Mouse (Mus musculus): ENCODE measurements at regions not wholly inside any gene's neighbourhood (a gene's known extent, or its start where the extent isn't known, plus 50 kb on each side); places are given as distances from the start of the nearest gene placed in this dataset.

DNA sequence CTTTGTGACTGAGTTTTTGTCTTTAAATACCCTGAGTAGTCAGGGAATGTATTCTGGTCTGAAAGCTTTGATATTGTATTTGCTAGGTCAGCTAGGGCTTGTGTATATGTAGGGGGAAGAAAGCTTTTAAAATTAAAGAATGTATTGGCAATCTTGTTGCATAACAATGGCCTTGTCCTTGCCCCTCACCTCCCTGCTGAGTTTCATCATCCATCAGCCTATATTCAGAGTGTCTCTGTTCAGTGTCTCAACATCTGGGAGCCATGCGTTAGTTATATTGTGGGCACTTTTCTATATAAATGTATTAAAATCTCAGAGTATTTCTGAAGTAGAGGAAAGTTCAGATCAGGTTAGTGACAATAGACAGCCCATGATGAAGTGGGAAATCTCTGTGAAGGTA lies 76.0 kb upstream of the Inhba start:
- Histone ChIP-seq H3K36me3 (no peaks in the 10 kb centered on the region), H3K4me1 (replicated peaks) (no peaks in the 10 kb centered on the region), H3K9ac (no peak overlapping the region), H3K4me3 (replicated peaks) (no peak overlapping the region), H3K4me2 (no peak overlapping the region), H3K9me3 (replicated peaks) (no peaks in the 10 kb centered on the region), H3K27me3 (no peaks in the 10 kb centered on the region), H3K27ac (no peak overlapping the region)
- 71% methylated on average over 1 of the region's 1 CpGs for WGBS (ENCODE audit: insufficient replicate concordance)
- no peak for ATAC-seq (ENCODE audit: low read depth)
- DNase-seq: no peak

DNA sequence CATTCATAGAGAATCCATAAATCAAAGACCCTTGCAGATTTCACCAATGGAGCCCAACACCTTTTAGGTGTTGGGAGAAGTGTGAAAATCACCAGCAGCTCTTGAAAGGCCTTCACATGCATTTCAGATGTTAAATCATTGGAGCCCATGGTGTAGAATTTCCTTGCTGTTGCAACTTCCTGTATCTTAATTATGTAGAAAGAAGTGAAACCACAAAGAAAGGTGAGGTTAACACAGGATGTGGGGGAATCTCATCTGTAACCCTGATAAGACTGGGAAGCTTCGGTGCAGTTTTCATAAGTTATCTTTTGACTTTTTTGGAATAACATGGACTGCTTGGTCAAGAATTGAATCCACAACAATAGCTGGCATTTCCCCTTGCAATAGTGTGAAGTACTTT lies 75.5 kb upstream of the Inhba start:
- 9% methylated on average over 1 of the region's 1 CpGs for WGBS (ENCODE audit: insufficient replicate concordance)
- Histone ChIP-seq H3K9me3 (replicated peaks) (no peaks in the 10 kb centered on the region), H3K27ac (no peak overlapping the region), H3K27me3 (no peaks in the 10 kb centered on the region), H3K4me1 (replicated peaks) (no peaks in the 10 kb centered on the region), H3K4me2 (no peak overlapping the region), H3K9ac (no peak overlapping the region), H3K36me3 (no peaks in the 10 kb centered on the region), H3K4me3 (replicated peaks) (no peak overlapping the region)
- DNase-seq: no peak
- no peak for ATAC-seq (ENCODE audit: low read depth)

DNA sequence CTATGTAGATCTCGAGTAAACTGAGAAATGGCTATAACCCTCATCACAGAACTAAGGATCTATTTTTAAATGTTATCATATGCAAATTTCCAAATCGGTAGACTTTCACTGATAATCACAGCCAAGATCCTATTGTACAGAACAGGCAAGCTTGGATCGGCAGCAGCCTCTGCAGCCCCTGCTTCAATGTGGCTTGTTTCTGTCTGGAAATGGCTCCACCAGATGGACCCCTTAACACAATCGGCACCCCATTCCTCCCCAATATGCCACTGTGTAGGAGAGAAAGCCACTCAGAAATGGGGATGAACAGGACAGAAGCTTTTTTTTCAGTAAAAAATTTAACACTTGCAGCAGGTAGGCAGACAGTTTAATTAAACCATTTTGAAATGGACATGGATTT lies 61.5 kb upstream of the Inhba start:
- 62% methylated on average over 4 of the region's 4 CpGs for WGBS (ENCODE audit: insufficient replicate concordance)
- ATAC-seq (ENCODE audit: low read depth) (no peak), DNase-seq (no peak)
- Histone ChIP-seq H3K4me2 (no peak overlapping the region), H3K4me1 (replicated peaks) (no peaks in the 10 kb centered on the region), H3K27me3 (no peaks in the 10 kb centered on the region), H3K4me3 (replicated peaks) (no peak overlapping the region), H3K9me3 (replicated peaks) (no peaks in the 10 kb centered on the region), H3K27ac (no peak overlapping the region), H3K36me3 (no peaks in the 10 kb centered on the region), H3K9ac (no peak overlapping the region)

DNA sequence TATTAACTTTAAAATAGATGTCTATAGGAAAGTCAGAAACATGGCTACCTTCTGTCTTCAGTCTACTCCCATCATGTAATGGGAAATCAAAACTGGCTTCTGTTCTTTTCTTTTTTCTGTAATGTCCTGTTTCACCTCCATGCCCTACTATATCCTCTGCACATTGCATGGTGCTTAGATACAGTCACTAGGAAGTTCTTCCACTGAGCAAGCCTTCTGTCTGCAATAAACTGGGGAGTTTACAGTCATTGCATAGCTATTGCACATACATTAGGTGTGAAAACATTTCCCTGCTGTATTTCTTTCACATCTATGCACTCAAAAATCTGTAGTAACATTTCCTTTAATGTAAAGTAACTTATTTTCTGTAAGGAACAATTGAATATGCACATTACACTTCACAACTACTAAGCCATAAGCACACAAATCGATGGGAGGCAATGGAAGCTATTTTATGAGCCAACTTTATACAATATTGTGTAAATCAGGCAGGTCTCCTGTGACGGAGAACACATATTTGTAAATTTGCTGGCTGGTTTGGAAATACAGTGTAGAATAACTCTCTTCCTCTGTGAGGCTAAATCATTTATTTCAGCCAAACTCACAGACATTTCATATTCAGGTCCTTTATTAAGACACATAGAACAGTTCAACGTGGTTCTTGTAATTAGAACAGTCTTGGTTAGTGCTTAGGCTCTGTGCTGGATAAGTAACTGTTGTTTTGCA lies 60.6 kb upstream of the Inhba start:
- Histone ChIP-seq H3K4me3 (replicated peaks) (no peak overlapping the region), H3K27ac (no peak overlapping the region), H3K9ac (no peak overlapping the region), H3K4me1 (replicated peaks) (no peaks in the 10 kb centered on the region), H3K4me2 (no peak overlapping the region), H3K27me3 (no peaks in the 10 kb centered on the region), H3K9me3 (replicated peaks) (no peaks in the 10 kb centered on the region), H3K36me3 (no peaks in the 10 kb centered on the region)
- ATAC-seq (ENCODE audit: low read depth): no peak
- DNase-seq: no peak
- WGBS (ENCODE audit: insufficient replicate concordance): 41% methylated on average over 3 of the region's 3 CpGs

All from liver, embryonic 13.5 days (tissue).